Mouse (Mus musculus): ENCODE measurements at regions not wholly inside any gene's neighbourhood (a gene's known extent, or its start where the extent isn't known, plus 50 kb on each side); places are given as distances from the start of the nearest gene placed in this dataset.

GRCm38 (mm10) chr10:51792030-51792429, 114.5 kb downstream of the Rfx6 start:
- no peak overlapping the region for H3K27ac ChIP-seq (replicated peaks; ENCODE audit: low read depth, low read length)
- no peak overlapping the region for H3K4me3 ChIP-seq (ENCODE audit: low read depth, low read length)
- no peaks in the 10 kb centered on the region for H3K27me3 ChIP-seq (replicated peaks; ENCODE audit: control insufficient read depth, insufficient read depth, low read length)
- no peak overlapping the region for H3K9ac ChIP-seq (ENCODE audit: low read depth, low read length)
- H3K36me3 ChIP-seq (ENCODE audit: control insufficient read depth, insufficient read depth, low read length), result no peaks in the 10 kb centered on the region
- DNase-seq (ENCODE audit: low spot score), result peak; percentile 22
- H3K9me3 ChIP-seq (ENCODE audit: control insufficient read depth, low read length), result no peaks in the 10 kb centered on the region
- ATAC-seq (ENCODE audit: low read depth), result no peak
- no peaks in the 10 kb centered on the region for H3K4me1 ChIP-seq (ENCODE audit: control insufficient read depth, insufficient read depth, low read length)
- H3K4me2 ChIP-seq (ENCODE audit: low read depth, low read length), result no peak overlapping the region
- 0% methylated on average over 1 of the region's 1 CpGs for WGBS

GRCm38 (mm10) chr10:51793876-51794275, 116.3 kb downstream of the Rfx6 start:
- WGBS, result 86% methylated on average over 7 of the region's 7 CpGs

GRCm38 (mm10) chr10:51816626-51817025, 139.1 kb downstream of the Rfx6 start:
- DNase-seq (ENCODE audit: low spot score) (no peak), ATAC-seq (ENCODE audit: low read depth) (no peak)
- H3K9me3 ChIP-seq (ENCODE audit: control insufficient read depth, low read length), result no peaks in the 10 kb centered on the region
- no peak overlapping the region for H3K4me3 ChIP-seq (ENCODE audit: low read depth, low read length)
- no peak overlapping the region for H3K4me2 ChIP-seq (ENCODE audit: low read depth, low read length)
- H3K27ac ChIP-seq (replicated peaks; ENCODE audit: low read depth, low read length), result no peak overlapping the region
- H3K27me3 ChIP-seq (replicated peaks; ENCODE audit: control insufficient read depth, insufficient read depth, low read length), result no peaks in the 10 kb centered on the region
- WGBS, result 80% methylated on average over 1 of the region's 1 CpGs
- no peak overlapping the region for H3K9ac ChIP-seq (ENCODE audit: low read depth, low read length)
- no peaks in the 10 kb centered on the region for H3K36me3 ChIP-seq (ENCODE audit: control insufficient read depth, insufficient read depth, low read length)
- H3K4me1 ChIP-seq (ENCODE audit: control insufficient read depth, insufficient read depth, low read length), result no peaks in the 10 kb centered on the region

More at GRCm38 (mm10) chr10:51793876-51794275, 116.3 kb downstream of the Rfx6 start:
- Histone ChIP-seq H3K9me3 (ENCODE audit: control insufficient read depth, low read length) (no peaks in the 10 kb centered on the region), H3K4me1 (ENCODE audit: control insufficient read depth, insufficient read depth, low read length) (no peaks in the 10 kb centered on the region), H3K27me3 (replicated peaks; ENCODE audit: control insufficient read depth, insufficient read depth, low read length) (no peaks in the 10 kb centered on the region), H3K4me3 (ENCODE audit: low read depth, low read length) (no peak overlapping the region), H3K27ac (replicated peaks; ENCODE audit: low read depth, low read length) (no peak overlapping the region), H3K36me3 (ENCODE audit: control insufficient read depth, insufficient read depth, low read length) (no peaks in the 10 kb centered on the region), H3K4me2 (ENCODE audit: low read depth, low read length) (no peak overlapping the region), H3K9ac (ENCODE audit: low read depth, low read length) (no peak overlapping the region)
- DNase-seq (ENCODE audit: low spot score) (no peak), ATAC-seq (ENCODE audit: low read depth) (no peak)

GRCm38 (mm10) chr10:51823900-51824299, 146.3 kb downstream of the Rfx6 start:
- no peak overlapping the region for H3K4me3 ChIP-seq (ENCODE audit: low read depth, low read length)
- H3K9ac ChIP-seq (ENCODE audit: low read depth, low read length), result no peak overlapping the region
- H3K4me2 ChIP-seq (ENCODE audit: low read depth, low read length), result no peak overlapping the region
- no peaks in the 10 kb centered on the region for H3K9me3 ChIP-seq (ENCODE audit: control insufficient read depth, low read length)
- no peak overlapping the region for H3K27ac ChIP-seq (replicated peaks; ENCODE audit: low read depth, low read length)
- 97% methylated on average over 2 of the region's 2 CpGs for WGBS
- H3K36me3 ChIP-seq (ENCODE audit: control insufficient read depth, insufficient read depth, low read length), result no peaks in the 10 kb centered on the region
- H3K4me1 ChIP-seq (ENCODE audit: control insufficient read depth, insufficient read depth, low read length), result no peaks in the 10 kb centered on the region
- DNase-seq (ENCODE audit: low spot score), result no peak
- no peaks in the 10 kb centered on the region for H3K27me3 ChIP-seq (replicated peaks; ENCODE audit: control insufficient read depth, insufficient read depth, low read length)
- ATAC-seq (ENCODE audit: low read depth), result no peak

GRCm38 (mm10) chr10:51826431-51826964, 148.9 kb downstream of the Rfx6 start:
- Histone ChIP-seq H3K9me3 (ENCODE audit: control insufficient read depth, low read length) (no peaks in the 10 kb centered on the region), H3K4me1 (ENCODE audit: control insufficient read depth, insufficient read depth, low read length) (no peaks in the 10 kb centered on the region), H3K27ac (replicated peaks; ENCODE audit: low read depth, low read length) (no peak overlapping the region), H3K9ac (ENCODE audit: low read depth, low read length) (no peak overlapping the region), H3K4me2 (ENCODE audit: low read depth, low read length) (no peak overlapping the region), H3K4me3 (ENCODE audit: low read depth, low read length) (no peak overlapping the region), H3K27me3 (replicated peaks; ENCODE audit: control insufficient read depth, insufficient read depth, low read length) (no peaks in the 10 kb centered on the region), H3K36me3 (ENCODE audit: control insufficient read depth, insufficient read depth, low read length) (no peaks in the 10 kb centered on the region)
- ATAC-seq (ENCODE audit: low read depth) (no peak), DNase-seq (ENCODE audit: low spot score) (no peak)
- WGBS, result 84% methylated on average over 6 of the region's 6 CpGs

- H3K4me2 ChIP-seq (ENCODE audit: low read depth, low read length), result peak overlapping the region; percentile 15; the same call in 1 of the 2 replicates
- no peak overlapping the region for H3K9ac ChIP-seq (ENCODE audit: low read depth, low read length)
- DNase-seq (ENCODE audit: low spot score), result peak; percentile 7
- no peaks in the 10 kb centered on the region for H3K36me3 ChIP-seq (ENCODE audit: control insufficient read depth, insufficient read depth, low read length)
- no peak overlapping the region for H3K27ac ChIP-seq (replicated peaks; ENCODE audit: low read depth, low read length)
- H3K9me3 ChIP-seq (ENCODE audit: control insufficient read depth, low read length), result no peaks in the 10 kb centered on the region
- H3K4me3 ChIP-seq (ENCODE audit: low read depth, low read length), result no peak overlapping the region
- no peaks in the 10 kb centered on the region; the same call in 1 of the 2 replicates for H3K4me1 ChIP-seq (ENCODE audit: control insufficient read depth, insufficient read depth, low read length)
- 43% methylated on average over 4 of the region's 4 CpGs for WGBS
- ATAC-seq (ENCODE audit: low read depth), result peak; percentile 50; the same call in 1 of the 2 replicates
- H3K27me3 ChIP-seq (replicated peaks; ENCODE audit: control insufficient read depth, insufficient read depth, low read length), result no peaks in the 10 kb centered on the region
Observed at GRCm38 (mm10) chr10:51832459-51832858, 154.9 kb downstream of the Rfx6 start.

- Histone ChIP-seq H3K4me3 (ENCODE audit: low read depth, low read length) (no peak overlapping the region), H3K36me3 (ENCODE audit: control insufficient read depth, insufficient read depth, low read length) (no peaks in the 10 kb centered on the region), H3K4me1 (ENCODE audit: control insufficient read depth, insufficient read depth, low read length) (no peaks in the 10 kb centered on the region), H3K9ac (ENCODE audit: low read depth, low read length) (no peak overlapping the region), H3K27me3 (replicated peaks; ENCODE audit: control insufficient read depth, insufficient read depth, low read length) (no peaks in the 10 kb centered on the region), H3K9me3 (ENCODE audit: control insufficient read depth, low read length) (no peaks in the 10 kb centered on the region), H3K4me2 (ENCODE audit: low read depth, low read length) (no peak overlapping the region), H3K27ac (replicated peaks; ENCODE audit: low read depth, low read length) (no peak overlapping the region)
- WGBS, result 81% methylated on average over 1 of the region's 1 CpGs
- DNase-seq (ENCODE audit: low spot score) (no peak), ATAC-seq (ENCODE audit: low read depth) (no peak)
Observed at GRCm38 (mm10) chr10:51843099-51843498, 165.5 kb downstream of the Rfx6 start.

GRCm38 (mm10) chr10:51846287-51846686, 168.7 kb downstream of the Rfx6 start:
- DNase-seq (ENCODE audit: low spot score), result no peak
- Histone ChIP-seq H3K27me3 (replicated peaks; ENCODE audit: control insufficient read depth, insufficient read depth, low read length) (no peaks in the 10 kb centered on the region), H3K9me3 (ENCODE audit: control insufficient read depth, low read length) (no peaks in the 10 kb centered on the region), H3K27ac (replicated peaks; ENCODE audit: low read depth, low read length) (no peak overlapping the region), H3K36me3 (ENCODE audit: control insufficient read depth, insufficient read depth, low read length) (no peaks in the 10 kb centered on the region), H3K4me3 (ENCODE audit: low read depth, low read length) (no peak overlapping the region), H3K4me2 (ENCODE audit: low read depth, low read length) (no peak overlapping the region), H3K9ac (ENCODE audit: low read depth, low read length) (no peak overlapping the region), H3K4me1 (ENCODE audit: control insufficient read depth, insufficient read depth, low read length) (no peaks in the 10 kb centered on the region)
- 89% methylated on average over 4 of the region's 4 CpGs for WGBS
- ATAC-seq (ENCODE audit: low read depth), result no peak

GRCm38 (mm10) chr10:51869409-51869808, 152.9 kb upstream of the Vgll2 start:
- Histone ChIP-seq H3K9ac (ENCODE audit: low read depth, low read length) (no peak overlapping the region), H3K4me1 (ENCODE audit: control insufficient read depth, insufficient read depth, low read length) (no peaks in the 10 kb centered on the region), H3K4me2 (ENCODE audit: low read depth, low read length) (no peak overlapping the region), H3K36me3 (ENCODE audit: control insufficient read depth, insufficient read depth, low read length) (no peaks in the 10 kb centered on the region), H3K4me3 (ENCODE audit: low read depth, low read length) (no peak overlapping the region), H3K27me3 (replicated peaks; ENCODE audit: control insufficient read depth, insufficient read depth, low read length) (no peaks in the 10 kb centered on the region), H3K27ac (replicated peaks; ENCODE audit: low read depth, low read length) (no peak overlapping the region), H3K9me3 (ENCODE audit: control insufficient read depth, low read length) (no peaks in the 10 kb centered on the region)
- peak; percentile 74 for ATAC-seq (ENCODE audit: low read depth)
- WGBS, result 61% methylated on average over 3 of the region's 3 CpGs
- DNase-seq (ENCODE audit: low spot score), result peak; percentile 72

Measured in embryonic facial prominence, embryonic 14.5 days (tissue).